Mouse (Mus musculus) erythroblast, embryonic 14.5 days (primary cell): ENCODE measurements around the gene Stx1a.

Source experiments
- GATA1 ChIP-seq: IDR thresholded peaks from 2 replicates; pipeline ENCODE4 v1.6.1; 2012; ENCODE audit warnings: low read length, inconsistent platforms, mixed read lengths
- TAL1 ChIP-seq: IDR thresholded peaks from 3 replicates; pipeline ENCODE4 v1.6.1; 2012; ENCODE audit warnings: low read length, inconsistent platforms, mixed read lengths

DNA sequence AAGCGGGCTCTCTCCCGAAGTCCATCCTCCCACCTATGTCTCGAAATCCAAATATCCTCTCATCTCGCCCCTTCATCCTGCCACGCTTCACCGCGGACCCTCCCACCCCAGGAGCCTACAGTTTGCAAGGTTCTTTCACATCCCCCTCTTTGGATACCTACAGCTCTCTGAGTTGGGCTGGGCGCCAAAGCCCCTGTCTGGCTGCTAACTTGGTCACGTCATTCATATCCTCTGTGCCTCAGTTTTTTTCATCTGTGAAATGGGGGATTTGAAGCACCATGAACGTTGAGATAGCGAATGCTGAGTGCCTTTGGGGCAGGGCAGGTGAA, 55.2 kb downstream of the Stx1a start:
- no peak for TF ChIP-seq GATA1
- no peak for TF ChIP-seq TAL1
